Mouse (Mus musculus): ENCODE measurements around the gene Ptprn2. TPM values are rescaled to one million over a fixed set of nuclear protein-coding genes. Genes with fewer than 3 reads are reported as not detected.
A peak's percentile ranks its signal among the peaks of the same experiment; 100 is the strongest.

The Ptprn2 gene
- total and polyA plus RNA-seq, 2 experiments from 2014 or later = 18.4 to 101 TPM

DNA sequence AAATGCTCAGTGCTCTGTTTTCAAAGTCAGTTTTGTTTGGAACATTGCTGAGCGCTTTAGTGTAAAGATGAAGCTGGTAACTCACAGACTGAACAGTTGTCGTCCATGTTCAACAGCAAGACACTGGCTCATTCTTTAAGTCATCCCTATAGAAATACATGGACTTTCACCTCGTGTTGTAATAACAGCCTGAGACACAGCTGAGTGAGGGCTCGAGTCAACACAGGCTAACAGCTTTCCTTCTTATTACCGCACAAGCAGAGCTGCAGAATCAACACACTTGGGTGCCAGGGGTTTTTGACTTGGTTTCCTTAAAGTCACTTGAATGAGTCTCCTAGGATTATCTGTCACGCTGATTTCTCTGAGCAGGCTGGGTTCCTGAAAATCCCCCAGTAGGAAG, 744.8 kb downstream of the Ptprn2 start:
- Histone ChIP-seq H3K9me3 (ENCODE audit: low read length) (no peaks in the 10 kb centered on the region), H3K4me1 (ENCODE audit: insufficient read depth, low read length) (no peaks in the 10 kb centered on the region), H3K4me3 (ENCODE audit: low read length) (no peak overlapping the region), H3K9ac (replicated peaks; ENCODE audit: low read length) (no peak overlapping the region), H3K4me2 (ENCODE audit: low read depth, low read length) (no peak overlapping the region), H3K27me3 (ENCODE audit: insufficient read depth, low read length) (no peaks in the 10 kb centered on the region), H3K36me3 (ENCODE audit: insufficient read depth, low read length) (peaks cover 7% of the 10 kb centered on the region; the same call in 1 of the 2 replicates), H3K27ac (no peak overlapping the region)
- DNase-seq (ENCODE audit: low spot score) (no peak), ATAC-seq (no peak)
- WGBS = 73% methylated on average over 6 of the region's 6 CpGs
- no peak for TF ChIP-seq CTCF (IDR thresholded peaks at IDR 0.05; ENCODE audit: low read depth)

DNA sequence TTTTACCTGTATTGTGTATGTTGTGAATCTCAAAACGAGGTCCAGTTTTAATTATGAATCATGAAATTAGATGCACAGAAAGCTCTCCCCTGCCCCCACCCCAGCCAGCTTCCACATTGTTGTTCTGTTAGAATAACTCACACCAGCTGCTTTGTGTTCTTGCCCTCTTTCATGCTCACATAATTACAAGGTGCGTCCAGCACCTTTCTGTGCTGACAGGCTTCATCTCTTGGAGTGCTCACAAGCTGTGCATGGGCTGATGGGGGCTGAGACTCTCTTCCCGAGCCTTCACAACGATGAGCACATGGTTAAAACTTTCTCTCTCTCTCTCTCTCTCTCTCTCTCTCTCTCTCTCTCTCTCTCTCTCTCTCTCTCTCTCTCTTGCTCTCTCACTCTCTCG, 746.3 kb downstream of the Ptprn2 start:
- DNase-seq (ENCODE audit: low spot score) (no peak), ATAC-seq (no peak)
- Histone ChIP-seq H3K9ac (replicated peaks; ENCODE audit: low read length) (no peak overlapping the region), H3K4me1 (ENCODE audit: insufficient read depth, low read length) (no peaks in the 10 kb centered on the region), H3K27ac (no peak overlapping the region), H3K4me2 (ENCODE audit: low read depth, low read length) (no peak overlapping the region), H3K27me3 (ENCODE audit: insufficient read depth, low read length) (no peaks in the 10 kb centered on the region), H3K9me3 (ENCODE audit: low read length) (no peaks in the 10 kb centered on the region), H3K4me3 (ENCODE audit: low read length) (no peak overlapping the region), H3K36me3 (ENCODE audit: insufficient read depth, low read length) (peaks cover 7% of the 10 kb centered on the region; the same call in 1 of the 2 replicates)
- WGBS = 56% methylated on average over 5 of the region's 5 CpGs
- no peak for TF ChIP-seq CTCF (IDR thresholded peaks at IDR 0.05; ENCODE audit: low read depth)

DNA sequence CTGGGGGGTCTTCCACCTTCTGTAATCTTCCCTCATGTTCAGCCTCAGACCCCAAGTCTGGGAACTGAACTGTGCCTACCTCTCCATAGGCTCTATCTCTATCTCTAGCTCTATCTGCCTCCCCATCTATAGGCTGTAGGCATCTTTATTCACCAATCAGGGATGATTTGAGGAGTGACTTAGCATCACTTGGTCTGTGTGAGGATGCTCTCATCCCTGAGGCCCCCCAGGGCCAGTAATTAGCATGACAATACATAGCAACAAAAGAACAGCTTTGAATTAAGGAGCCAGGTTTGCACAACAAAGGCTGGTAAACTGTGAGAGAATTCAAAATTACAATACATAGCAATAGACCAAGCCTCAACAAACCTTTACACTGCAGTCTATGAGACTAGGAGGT, 749.6 kb downstream of the Ptprn2 start:
- DNase-seq (ENCODE audit: low spot score) (no peak), ATAC-seq (no peak)
- Histone ChIP-seq H3K9ac (replicated peaks; ENCODE audit: low read length) (no peak overlapping the region), H3K4me2 (ENCODE audit: low read depth, low read length) (no peak overlapping the region), H3K4me1 (ENCODE audit: insufficient read depth, low read length) (no peaks in the 10 kb centered on the region), H3K9me3 (ENCODE audit: low read length) (no peaks in the 10 kb centered on the region), H3K27ac (no peak overlapping the region), H3K27me3 (ENCODE audit: insufficient read depth, low read length) (no peaks in the 10 kb centered on the region), H3K36me3 (ENCODE audit: insufficient read depth, low read length) (peaks cover 7% of the 10 kb centered on the region; the same call in 1 of the 2 replicates), H3K4me3 (ENCODE audit: low read length) (no peak overlapping the region)
- TF ChIP-seq CTCF (IDR thresholded peaks at IDR 0.05; ENCODE audit: low read depth) = no peak

DNA sequence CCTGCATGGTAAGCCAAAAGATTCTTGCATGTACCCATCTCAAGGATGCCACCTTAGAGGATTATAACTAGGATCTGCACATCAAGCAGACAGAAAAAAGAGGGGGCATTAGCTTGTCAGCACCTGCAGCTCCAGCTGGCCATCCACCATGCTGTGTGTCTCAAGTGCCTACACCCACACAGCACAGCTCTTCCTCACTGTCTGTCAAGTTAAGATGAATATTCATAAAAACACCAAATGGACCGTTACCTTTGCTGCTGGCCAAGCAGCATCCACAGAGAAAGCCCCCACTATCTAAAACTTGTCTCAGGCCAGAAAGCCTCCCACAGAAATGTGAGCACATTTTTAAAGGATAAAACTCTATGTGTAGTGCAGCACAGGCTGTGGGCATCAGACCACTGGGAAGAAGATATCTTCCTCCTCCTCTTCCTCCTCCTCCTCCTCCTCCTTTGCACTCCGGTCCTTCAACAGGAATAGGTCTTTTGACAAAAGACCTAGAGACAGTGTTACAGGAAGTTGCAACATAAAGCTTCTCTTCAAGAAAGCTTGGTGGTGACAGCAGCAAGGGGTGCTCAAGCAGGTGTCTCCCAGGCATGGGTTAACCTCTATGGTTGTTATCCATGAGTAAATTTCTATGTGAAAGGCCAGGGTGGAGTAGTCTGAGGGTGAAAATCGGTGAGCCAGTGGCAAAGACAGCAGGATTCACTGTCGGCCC, 750.7 kb downstream of the Ptprn2 start:
- TF ChIP-seq CTCF (IDR thresholded peaks at IDR 0.05; ENCODE audit: low read depth) = no peak
- no peaks in the 10 kb centered on the region for H3K9me3 ChIP-seq (ENCODE audit: low read length)
- DNase-seq (ENCODE audit: low spot score) (no peak), ATAC-seq (no peak)
- no peak overlapping the region for H3K9ac ChIP-seq (replicated peaks; ENCODE audit: low read length)
- H3K36me3 ChIP-seq (ENCODE audit: insufficient read depth, low read length) = peaks cover 7% of the 10 kb centered on the region; the same call in 1 of the 2 replicates
- H3K27me3 ChIP-seq (ENCODE audit: insufficient read depth, low read length) = no peaks in the 10 kb centered on the region
- no peaks in the 10 kb centered on the region for H3K4me1 ChIP-seq (ENCODE audit: insufficient read depth, low read length)
- 83% methylated on average over 4 of the region's 4 CpGs for WGBS
- H3K27ac ChIP-seq = no peak overlapping the region
- H3K4me2 ChIP-seq (ENCODE audit: low read depth, low read length) = no peak overlapping the region
- no peak overlapping the region for H3K4me3 ChIP-seq (ENCODE audit: low read length)

DNA sequence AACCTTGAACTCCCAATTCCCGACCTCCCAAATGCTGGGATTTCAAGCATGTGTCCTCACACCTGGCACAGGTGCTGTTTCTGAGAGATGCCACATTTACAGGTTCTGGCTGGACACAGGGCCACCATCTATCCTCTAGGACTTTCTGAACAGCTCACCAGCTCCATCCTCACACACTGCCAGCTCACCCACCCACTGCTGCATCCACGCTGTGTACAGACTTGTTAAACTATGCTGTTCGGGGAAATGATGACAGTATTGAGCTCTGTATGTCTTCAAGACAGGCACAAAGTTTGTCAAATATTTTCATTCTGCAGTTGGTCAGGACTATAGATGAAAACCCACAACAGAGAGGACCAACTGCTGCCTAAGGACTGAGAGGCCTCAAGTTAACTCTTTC, 751.5 kb downstream of the Ptprn2 start:
- no peak for TF ChIP-seq CTCF (IDR thresholded peaks at IDR 0.05; ENCODE audit: low read depth)
- ATAC-seq = no peak

DNA sequence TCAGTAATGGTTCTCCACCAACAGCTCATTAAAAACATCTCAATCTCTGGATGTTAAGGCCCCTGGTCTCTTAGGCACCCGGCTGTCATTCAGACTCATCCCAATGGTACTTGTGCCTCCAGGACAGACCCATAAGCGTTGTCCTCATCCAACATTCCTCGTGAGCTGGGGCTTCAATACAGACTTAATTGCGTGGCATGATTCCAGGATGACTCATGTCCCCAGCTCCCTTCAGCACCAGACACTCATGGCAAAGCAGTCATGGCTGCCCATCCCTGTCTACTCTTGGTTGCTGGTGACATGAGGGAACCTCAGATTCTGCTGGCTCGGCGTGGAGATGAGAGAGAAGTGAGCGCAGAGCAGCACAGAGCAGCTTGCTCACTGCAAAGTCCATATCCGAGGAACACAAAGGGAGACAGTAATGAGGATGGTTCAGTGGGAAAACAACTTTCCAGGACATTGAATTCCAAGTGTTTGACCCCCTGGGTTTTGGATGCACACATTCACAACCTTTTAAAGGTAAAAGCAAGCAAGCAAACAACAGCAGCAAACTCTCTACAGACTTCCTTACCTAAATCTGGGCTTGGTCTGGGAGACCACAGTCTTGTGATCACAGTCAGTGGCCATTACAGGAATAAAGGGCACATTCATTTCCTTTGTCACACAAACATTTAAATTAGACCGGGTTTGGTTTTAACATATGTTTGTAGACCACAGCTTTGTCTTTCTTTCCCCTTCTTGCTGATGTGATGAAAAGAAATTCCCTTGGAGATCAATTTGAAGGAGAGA, 754.6 kb downstream of the Ptprn2 start:
- ATAC-seq (no peak; the same call in 1 of the 2 replicates), DNase-seq (ENCODE audit: low spot score) (peak; percentile 33)

More for the DNA sequence above, 751.5 kb downstream of the Ptprn2 start:
- no peak overlapping the region for H3K9ac ChIP-seq (replicated peaks; ENCODE audit: low read length)
- no peaks in the 10 kb centered on the region for H3K9me3 ChIP-seq (ENCODE audit: low read length)
- 85% methylated on average over 3 of the region's 3 CpGs for WGBS
- H3K36me3 ChIP-seq (ENCODE audit: insufficient read depth, low read length) = peaks cover 7% of the 10 kb centered on the region; the same call in 1 of the 2 replicates
- DNase-seq (ENCODE audit: low spot score) = no peak
- H3K4me1 ChIP-seq (ENCODE audit: insufficient read depth, low read length) = no peaks in the 10 kb centered on the region
- no peak overlapping the region for H3K4me3 ChIP-seq (ENCODE audit: low read length)
- H3K27me3 ChIP-seq (ENCODE audit: insufficient read depth, low read length) = no peaks in the 10 kb centered on the region
- no peak overlapping the region for H3K4me2 ChIP-seq (ENCODE audit: low read depth, low read length)
- H3K27ac ChIP-seq = no peak overlapping the region

More for the DNA sequence above, 754.6 kb downstream of the Ptprn2 start:
- TF ChIP-seq CTCF (IDR thresholded peaks at IDR 0.05; ENCODE audit: low read depth) = no peak
- WGBS = 67% methylated on average over 9 of the region's 9 CpGs
- Histone ChIP-seq H3K4me1 (ENCODE audit: insufficient read depth, low read length) (no peaks in the 10 kb centered on the region), H3K27me3 (ENCODE audit: insufficient read depth, low read length) (no peaks in the 10 kb centered on the region), H3K9ac (replicated peaks; ENCODE audit: low read length) (no peak overlapping the region), H3K27ac (no peak overlapping the region), H3K36me3 (ENCODE audit: insufficient read depth, low read length) (no peaks in the 10 kb centered on the region), H3K4me3 (ENCODE audit: low read length) (no peak overlapping the region), H3K4me2 (ENCODE audit: low read depth, low read length) (no peak overlapping the region), H3K9me3 (ENCODE audit: low read length) (no peaks in the 10 kb centered on the region)
